Mouse (Mus musculus) liver, postnatal 0 days (tissue): ENCODE data around the gene Slc41a1.

Source experiments
- CTCF ChIP-seq: sonication (generic); IDR thresholded peaks from 2 replicates; pipeline ENCODE4 v1.5.1; 2016; ENCODE audit warnings: antibody characterized with exemption, low read depth
- EP300 ChIP-seq: IDR thresholded peaks from 2 replicates; pipeline ENCODE4 v1.6.1; 2016; ENCODE audit warnings: antibody characterized with exemption, low read depth, mild to moderate bottlenecking

DNA sequence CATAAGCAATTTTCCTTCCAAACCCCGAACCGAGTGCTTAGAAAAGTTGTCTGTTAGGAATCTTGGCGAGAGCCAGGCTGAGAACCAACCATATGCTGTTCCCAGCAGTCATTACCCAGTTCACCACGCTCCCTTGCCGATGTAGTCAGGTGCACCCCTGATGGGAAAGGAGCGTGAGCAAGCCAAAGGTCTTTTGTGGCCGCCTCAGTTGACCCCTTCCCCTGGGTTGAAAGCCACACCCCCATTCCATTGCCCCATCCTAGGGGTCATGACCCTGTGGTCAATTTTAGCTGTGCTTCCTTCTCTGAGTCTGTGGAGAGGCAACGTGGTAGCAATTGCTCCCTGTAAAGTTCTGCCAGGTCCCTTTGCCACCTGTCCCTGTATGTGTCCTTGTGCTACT lies 17.6 kb downstream of the Slc41a1 start:
- no peak for TF ChIP-seq CTCF
- no peak for TF ChIP-seq EP300
